Mouse (Mus musculus) CH12.LX (cell line): Measurements from ENCODE around the gene Inha. TPM values are rescaled to one million over a fixed set of nuclear protein-coding genes. Genes with fewer than 3 reads are reported as not detected.

ENCODE experiments used
- DNase-seq: peaks from one replicate; pipeline ENCODE4 v3.0.0-alpha.2; 2013; ENCODE audit errors: extremely low read depth
- H3K27ac ChIP-seq: 2 replicates; pipeline ENCODE4 v1.5.1; 2012; ENCODE audit warnings: low read depth, mild to moderate bottlenecking, control low read depth, moderate library complexity; ENCODE audit not compliant: insufficient read depth
- H3K27me3 ChIP-seq: replicated peaks from 2 replicates; pipeline ENCODE3; 2012; ENCODE audit warnings: inconsistent platforms
- H3K36me3 ChIP-seq, 2 experiments: replicated peaks in 1 of 2; 2 replicates each; pipeline versions ENCODE3 to v1.6.1; 2012; ENCODE audit warnings: inconsistent platforms in 1 of 2, low read length in 1 of 2, mild to moderate bottlenecking in 1 of 2, mixed read lengths in 1 of 2, moderate library complexity in 1 of 2; ENCODE audit not compliant: control insufficient read depth in 1 of 2, insufficient read depth in 1 of 2
- H3K4me1 ChIP-seq, 2 experiments: 2 replicates each; pipeline ENCODE4 v1.6.1; 2012; ENCODE audit warnings: inconsistent platforms in 1 of 2, moderate library complexity in 1 of 2; ENCODE audit not compliant: insufficient read depth in 2 of 2, control insufficient read depth in 1 of 2
- H3K4me2 ChIP-seq: 2 replicates; pipeline ENCODE4 v1.6.1; 2012; ENCODE audit warnings: low read depth, mild to moderate bottlenecking, control low read depth; ENCODE audit not compliant: poor library complexity, insufficient read depth, severe bottlenecking
- H3K4me3 ChIP-seq, 3 experiments: fragments of 150-350 bp in 1 of 3; sonication (generic) in 1 of 3; replicated peaks in 1 of 3; 2 replicates each; pipeline versions ENCODE3 to v1.5.1; 2011 to 2012; ENCODE audit warnings: low read depth in 2 of 3, low read length in 2 of 3, mild to moderate bottlenecking in 2 of 3, moderate library complexity in 2 of 3, control low read depth in 1 of 3, improper control_type of control experiment in 1 of 3, inconsistent platforms in 1 of 3, mixed read lengths in 1 of 3; ENCODE audit not compliant: poor library complexity in 1 of 3
- H3K79me2 ChIP-seq: replicated peaks from 2 replicates; pipeline ENCODE4 v1.6.1; 2012; ENCODE audit warnings: mild to moderate bottlenecking, moderate library complexity; ENCODE audit not compliant: control insufficient read depth, poor library complexity, insufficient read depth, severe bottlenecking; ENCODE audit errors: extremely low read depth
- H3K9ac ChIP-seq: 2 replicates; pipeline ENCODE4 v1.6.1; 2012; ENCODE audit warnings: low read depth, mild to moderate bottlenecking, control low read depth, moderate library complexity; ENCODE audit not compliant: insufficient read depth
- H3K9me3 ChIP-seq: replicated peaks from 2 replicates; pipeline ENCODE3; 2012; ENCODE audit warnings: low read length, inconsistent platforms, mixed read lengths
- CHD1 ChIP-seq: IDR thresholded peaks from 2 replicates; pipeline ENCODE4 v1.6.1; 2012; ENCODE audit warnings: low read depth, low read length, improper control_type of control experiment, inconsistent platforms
- CHD2 ChIP-seq: IDR thresholded peaks from 2 replicates; pipeline ENCODE4 v1.6.1; 2011; ENCODE audit warnings: low read length, improper control_type of control experiment
- CTCF ChIP-seq, 2 experiments: IDR thresholded peaks in 1 of 2; conservative IDR thresholded peaks in 1 of 2; 2 replicates each; pipeline ENCODE4 v1.5.1; 2011 to 2012; ENCODE audit warnings: low read depth in 2 of 2, low read length in 2 of 2, improper control_type of control experiment in 1 of 2, inconsistent platforms in 1 of 2, mild to moderate bottlenecking in 1 of 2, moderate library complexity in 1 of 2
- E2F4 ChIP-seq: IDR thresholded peaks from 2 replicates; pipeline ENCODE4 v1.6.1; 2011; ENCODE audit warnings: low read depth, low read length, improper control_type of control experiment; ENCODE audit not compliant: insufficient replicate concordance
- ELF1 ChIP-seq: IDR thresholded peaks from 2 replicates; pipeline ENCODE4 v1.6.1; 2014; ENCODE audit warnings: low read depth, mild to moderate bottlenecking, inconsistent platforms, low read length, improper control_type of control experiment
- EP300 ChIP-seq: IDR thresholded peaks from 2 replicates; pipeline ENCODE4 v1.6.1; 2011; ENCODE audit warnings: low read length, improper control_type of control experiment
- ETS1 ChIP-seq: conservative IDR thresholded peaks from 2 replicates; pipeline ENCODE4 v1.6.1; 2012; ENCODE audit warnings: low read depth, mild to moderate bottlenecking, inconsistent platforms, low read length, improper control_type of control experiment, moderate library complexity
- HCFC1 ChIP-seq: IDR thresholded peaks from 2 replicates; pipeline ENCODE4 v1.6.1; 2012; ENCODE audit warnings: low read depth, mild to moderate bottlenecking, inconsistent platforms, low read length, improper control_type of control experiment
- IRF4 ChIP-seq: IDR thresholded peaks from 2 replicates; pipeline ENCODE4 v1.6.1; 2014; ENCODE audit warnings: low read depth, mild to moderate bottlenecking, inconsistent platforms, low read length, improper control_type of control experiment
- JUND ChIP-seq: conservative IDR thresholded peaks from 2 replicates; pipeline ENCODE4 v1.6.1; 2011; ENCODE audit warnings: low read depth, low read length, improper control_type of control experiment
- MAFK ChIP-seq: IDR thresholded peaks from 2 replicates; pipeline ENCODE4 v1.6.1; 2011; ENCODE audit warnings: low read length, improper control_type of control experiment; ENCODE audit not compliant: insufficient replicate concordance
- MAZ ChIP-seq: IDR thresholded peaks from 2 replicates; pipeline ENCODE4 v1.6.1; 2012; ENCODE audit warnings: low read depth, mild to moderate bottlenecking, inconsistent platforms, low read length, improper control_type of control experiment, moderate library complexity
- MEF2A ChIP-seq: IDR thresholded peaks from 2 replicates; pipeline ENCODE4 v1.6.1; 2014; ENCODE audit warnings: low read depth, mild to moderate bottlenecking, inconsistent platforms, low read length, improper control_type of control experiment, borderline replicate concordance
- MXI1 ChIP-seq: IDR thresholded peaks from 2 replicates; pipeline ENCODE4 v1.6.1; 2011; ENCODE audit warnings: mild to moderate bottlenecking, low read depth, low read length, improper control_type of control experiment
- MYC ChIP-seq: IDR thresholded peaks from 2 replicates; pipeline ENCODE4 v1.6.1; 2011; ENCODE audit warnings: low read depth, mild to moderate bottlenecking, improper control_type of control experiment, low read length
- POLR2AphosphoS2 ChIP-seq: IDR thresholded peaks from 2 replicates; pipeline ENCODE4 v1.6.1; 2011; ENCODE audit warnings: low read depth, low read length, improper control_type of control experiment
- RAD21 ChIP-seq: IDR thresholded peaks from 2 replicates; pipeline ENCODE4 v1.6.1; 2011; ENCODE audit warnings: low read depth, mild to moderate bottlenecking, low read length, improper control_type of control experiment, moderate library complexity
- SMC3 ChIP-seq: IDR thresholded peaks from 2 replicates; pipeline ENCODE4 v1.6.1; 2011; ENCODE audit warnings: low read depth, low read length, improper control_type of control experiment
- UBTF ChIP-seq: IDR thresholded peaks from 2 replicates; pipeline ENCODE4 v1.6.1; 2012; ENCODE audit warnings: low read depth, mild to moderate bottlenecking, inconsistent platforms, low read length, improper control_type of control experiment, moderate library complexity
- USF1 ChIP-seq: IDR thresholded peaks from 2 replicates; pipeline ENCODE4 v1.6.1; 2014; ENCODE audit warnings: low read depth, mild to moderate bottlenecking, inconsistent platforms, low read length, improper control_type of control experiment
- USF2 ChIP-seq: conservative IDR thresholded peaks from 2 replicates; pipeline ENCODE4 v1.6.1; 2011; ENCODE audit warnings: low read depth, low read length, improper control_type of control experiment
- ZC3H11A ChIP-seq: IDR thresholded peaks from 2 replicates; pipeline ENCODE4 v1.6.1; 2012; ENCODE audit warnings: low read depth, mild to moderate bottlenecking, inconsistent platforms, low read length, improper control_type of control experiment
- ZNF384 ChIP-seq: IDR thresholded peaks from 2 replicates; pipeline ENCODE4 v1.6.1; 2012; ENCODE audit warnings: low read depth, low read length, improper control_type of control experiment, inconsistent platforms
- dilution Hi-C: fragments of 300-500 bp; cut with MboI; formaldehyde crosslinking; loops from 2 replicates; pipeline ENCODE4 v1.14.3; 2020; ENCODE audit warnings: low sequenced_read_pairs; ENCODE audit not compliant: extremely low pct_unique_long_range_greater_than_20kb, extremely low pct_ligation_motif_present
- in situ Hi-C: fragments of 300-500 bp; cut with MboI; formaldehyde crosslinking; loops from 3 replicates; pipeline ENCODE4 v1.14.3; 2019; ENCODE audit warnings: low sequenced_read_pairs, low pct_ligation_motif_present, low pct_unique_long_range_greater_than_20kb, mixed read lengths
- polyA plus RNA-seq: library from polyadenylated mRNA; unstranded; fragments of >175 nt; gene quantifications from 2 replicates; pipeline ENCODE4 v1.2.1, GENCODE M21; 2012; ENCODE audit warnings: low read depth; ENCODE audit not compliant: insufficient read length
- total RNA-seq, 2 experiments: library from RNA; depleted of rRNA; stranded (reverse); fragments of 300-350 nt in 1 of 2; fragments of >200 nt in 1 of 2; gene quantifications; 2 replicates each; pipeline ENCODE4 v1.2.3; 2012 to 2014

Inha gene
- total and polyA plus RNA-seq, 3 experiments: not detected

DNA sequence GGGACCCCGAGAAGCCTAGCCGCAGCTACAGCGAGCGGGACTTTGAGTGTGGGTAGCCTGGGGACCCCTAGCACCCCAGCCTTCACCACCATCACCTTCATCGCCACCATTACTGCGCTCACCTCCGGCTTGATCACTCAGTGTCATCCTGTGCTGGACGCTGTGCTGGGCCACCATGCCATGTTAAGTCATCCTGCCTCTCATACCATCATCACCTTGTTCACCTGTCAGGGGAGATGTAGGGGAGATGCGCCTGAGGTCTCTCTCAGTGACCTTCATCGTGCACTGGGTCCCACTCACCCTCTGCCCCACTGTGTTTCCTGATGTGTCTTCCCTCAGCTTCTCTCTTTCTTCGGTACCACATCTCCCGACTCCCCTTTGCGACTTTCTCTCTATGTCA, 40.5 kb downstream of the Inha start:
- Histone ChIP-seq H3K4me2 (no peak overlapping the region), H3K27me3 (peaks cover 71% of the 10 kb centered on the region), H3K79me2 (no peaks in the 10 kb centered on the region), H3K36me3 (no peaks in the 10 kb centered on the region), H3K4me1 (peaks cover 0 to 13% of the 10 kb centered on the region in 2 experiments; a peak in 2 of 4 replicates), H3K27ac (no peak overlapping the region), H3K4me3 (no peak overlapping the region), H3K9me3 (peaks cover 6% of the 10 kb centered on the region), H3K9ac (no peak overlapping the region)
- no peak for DNase-seq
- dilution Hi-C loops: no loop called here
- no peak for TF ChIP-seq ZNF384
- TF ChIP-seq MAFK: no peak
- no peak for TF ChIP-seq ZC3H11A
- no peak for TF ChIP-seq HCFC1
- no peak for TF ChIP-seq USF2
- no peak for TF ChIP-seq USF1
- no peak for TF ChIP-seq RAD21
- TF ChIP-seq MAZ: no peak
- TF ChIP-seq ETS1: no peak
- no peak for TF ChIP-seq JUND
- no peak for TF ChIP-seq POLR2AphosphoS2
- no peak for TF ChIP-seq ELF1
- no peak for TF ChIP-seq IRF4
- no peak for TF ChIP-seq EP300
- no peak for TF ChIP-seq E2F4
- TF ChIP-seq SMC3: no peak
- TF ChIP-seq UBTF: no peak
- no peak for TF ChIP-seq MEF2A
- no peak for TF ChIP-seq CHD1
- no peak for TF ChIP-seq MXI1
- in situ Hi-C loops: no loop called here

GRCm38 (mm10) chr1:75548083-75548482, 41.2 kb downstream of the Inha start:
- dilution Hi-C loops (no loop called here), in situ Hi-C loops (no loop called here)
- Histone ChIP-seq H3K27me3 (peaks cover 78% of the 10 kb centered on the region), H3K9ac (no peak overlapping the region), H3K4me1 (peaks cover 0 to 13% of the 10 kb centered on the region in 2 experiments; a peak in 2 of 4 replicates), H3K79me2 (no peaks in the 10 kb centered on the region), H3K4me2 (no peak overlapping the region), H3K4me3 (no peak overlapping the region), H3K36me3 (no peaks in the 10 kb centered on the region), H3K27ac (no peak overlapping the region), H3K9me3 (peaks cover 1% of the 10 kb centered on the region)
- no peak for DNase-seq
- no peak for TF ChIP-seq E2F4
- no peak for TF ChIP-seq CTCF (conservative IDR thresholded peaks at IDR 0.05 in 1 of 2, IDR thresholded peaks at IDR 0.05 in 1 of 2; ENCODE audit: low read depth in 2 of 2, low read length in 2 of 2)
- no peak for TF ChIP-seq ETS1
- TF ChIP-seq SMC3: no peak
- TF ChIP-seq MYC: no peak
- TF ChIP-seq CHD2: no peak
- TF ChIP-seq MAZ: no peak
- no peak for TF ChIP-seq POLR2AphosphoS2
- TF ChIP-seq RAD21: no peak
- no peak for TF ChIP-seq ZNF384
- no peak for TF ChIP-seq JUND
- no peak for TF ChIP-seq MAFK
- TF ChIP-seq MEF2A: no peak
